In genomic region chr2:32189060-32189681, GRCm38 (mm10) we compare ENCODE assay signal across 21 mouse cellular contexts. TPM values are rescaled to one million over a fixed set of nuclear protein-coding genes. Genes with fewer than 3 reads are reported as not detected.
DNase-seq lines count a peak whose midpoint lies in the region; ATAC-seq and TF ChIP-seq lines count a peak whose summit lies in the region.
"Had no signal": no experiment of that assay in that cellular context is flagged by ENCODE, and none has a peak within 500 bp of the region (broad histone marks: within the 10 kb centered on the region; RNA-seq: fewer than 3 reads in every experiment).

No protein-coding gene starts in this region.

- no peak for DNase-seq in cerebellum, adult 2 months
- DNase-seq in cerebellum, adult 8-10 months = no peak
- DNase-seq in right cerebral cortex, adult 2 months (ENCODE audit: low spot score in 2 of 2) = no peak
- DNase-seq in retina, postnatal 1 day = no peak
- no peak for DNase-seq in lung, adult 2 months
- DNase-seq: adrenal gland, postnatal 14 days; cerebellum, adult 11-12 months; cerebellum, postnatal 10 days; gastrocnemius, postnatal 36 days; heart, adult 18-20 months; heart, postnatal 10 days; heart, postnatal 4 days had no signal

- H3K36me3 ChIP-seq in intestine, embryonic 16.5 days (ENCODE audit: control insufficient read depth, insufficient read depth, low read length) = peaks cover 29% of the 10 kb centered on the region
- H3K36me3 ChIP-seq in intestine, embryonic 15.5 days = peaks cover 53% of the 10 kb centered on the region

- H3K4me2 ChIP-seq in intestine, embryonic 16.5 days (ENCODE audit: low read depth, low read length) = no peak overlapping the region
- no peak overlapping the region for H3K4me2 ChIP-seq in intestine, embryonic 15.5 days (replicated peaks)
- H3K4me2 ChIP-seq: forebrain, embryonic 15.5 days; hindbrain, embryonic 12.5 days had no signal

- H3K9me3 ChIP-seq in intestine, embryonic 16.5 days (ENCODE audit: control insufficient read depth, low read length) = no peaks in the 10 kb centered on the region
- H3K9me3 ChIP-seq in intestine, embryonic 15.5 days = no peaks in the 10 kb centered on the region
- H3K9me3 ChIP-seq: forebrain, embryonic 15.5 days; heart, embryonic 10.5 days; hindbrain, embryonic 12.5 days had no signal

- 0 out of 2 replicates have a peak, but pooled peaks have one; percentile 33 for ATAC-seq in intestine, embryonic 16.5 days
- no peak for ATAC-seq in intestine, embryonic 15.5 days
- ATAC-seq in monocyte, adult 5-6 weeks (replicated peaks; ENCODE audit: insufficient number of reproducible peaks, low FRiP score, low TSS enrichment, poor library complexity, severe bottlenecking) = peak; percentile 47; the same call in 1 of the 2 replicates
- ATAC-seq: activated CD4-positive, CD25-positive, alpha-beta regulatory T cell, adult 4 months; forebrain, embryonic 15.5 days; hindbrain, postnatal 0 days; Patski had no signal

- H3K4me1 ChIP-seq in cerebellum, adult 2 months (ENCODE audit: control insufficient read depth, insufficient read depth, low read length) = peaks cover 63% of the 10 kb centered on the region
- H3K4me1 ChIP-seq in intestine, embryonic 16.5 days (ENCODE audit: control insufficient read depth, insufficient read depth, low read length) = no peaks in the 10 kb centered on the region
- no peaks in the 10 kb centered on the region for H3K4me1 ChIP-seq in intestine, embryonic 15.5 days (replicated peaks)
- H3K4me1 ChIP-seq in lung, adult 2 months (ENCODE audit: control insufficient read depth, insufficient read depth, low read length) = peaks cover 7% of the 10 kb centered on the region
- H3K4me1 ChIP-seq: forebrain, embryonic 15.5 days; hindbrain, embryonic 12.5 days had no signal

- no peak overlapping the region for H3K9ac ChIP-seq in intestine, embryonic 16.5 days (ENCODE audit: low read depth, low read length)
- H3K9ac ChIP-seq in intestine, embryonic 15.5 days = no peak overlapping the region
- H3K9ac ChIP-seq: forebrain, embryonic 15.5 days; hindbrain, embryonic 12.5 days had no signal

- 66% methylated on average over 5 of the region's 5 CpGs for WGBS in cerebellum, adult 2 months
- 79% methylated on average over 5 of the region's 5 CpGs for WGBS in intestine, embryonic 16.5 days
- WGBS in intestine, embryonic 15.5 days = 67% methylated on average over 5 of the region's 5 CpGs
- WGBS in lung, adult 2 months = 62% methylated on average over 5 of the region's 5 CpGs

- no peak for TF ChIP-seq CTCF in cerebellum, adult 2 months (IDR thresholded peaks at IDR 0.05; ENCODE audit: borderline replicate concordance, insufficient read depth, low read depth, low read length)
- no peak for TF ChIP-seq CTCF in lung, adult 2 months (IDR thresholded peaks at IDR 0.05; ENCODE audit: insufficient read depth, low read length)

- no peaks in the 10 kb centered on the region for H3K27me3 ChIP-seq in cerebellum, adult 2 months (ENCODE audit: control insufficient read depth, insufficient read depth, low read length)
- H3K27me3 ChIP-seq in intestine, embryonic 16.5 days (replicated peaks; ENCODE audit: control insufficient read depth, insufficient read depth, low read length) = no peaks in the 10 kb centered on the region
- no peaks in the 10 kb centered on the region for H3K27me3 ChIP-seq in intestine, embryonic 15.5 days (replicated peaks)
- H3K27me3 ChIP-seq: forebrain, embryonic 15.5 days; hindbrain, embryonic 12.5 days; Patski had no signal

- no peak overlapping the region for H3K4me3 ChIP-seq in cerebellum, adult 2 months (replicated peaks; ENCODE audit: insufficient read depth, low read depth, low read length)
- H3K4me3 ChIP-seq in intestine, embryonic 16.5 days (ENCODE audit: low read length) = no peak overlapping the region
- H3K4me3 ChIP-seq in intestine, embryonic 15.5 days (replicated peaks) = no peak overlapping the region
- H3K4me3 ChIP-seq in lung, adult 2 months (replicated peaks; ENCODE audit: extremely low read depth, low read depth, low read length) = no peak overlapping the region
- H3K4me3 ChIP-seq: forebrain, embryonic 15.5 days; heart, embryonic 10.5 days; hindbrain, embryonic 12.5 days had no signal

- TF ChIP-seq POLR2A in cerebellum, adult 2 months (IDR thresholded peaks at IDR 0.05; ENCODE audit: borderline replicate concordance, insufficient read depth, low read length) = no peak
- TF ChIP-seq POLR2A in lung, adult 2 months (IDR thresholded peaks at IDR 0.05; ENCODE audit: borderline replicate concordance, extremely low read depth, low read depth, low read length) = no peak

- H3K27ac ChIP-seq in cerebellum, adult 2 months (ENCODE audit: insufficient read depth, low read length) = peak overlapping the region; percentile 85
- H3K27ac ChIP-seq in intestine, embryonic 16.5 days (ENCODE audit: low read length) = no peak overlapping the region
- no peak overlapping the region for H3K27ac ChIP-seq in intestine, embryonic 15.5 days
- H3K27ac ChIP-seq: forebrain, embryonic 15.5 days; heart, embryonic 10.5 days; hindbrain, embryonic 12.5 days; hindbrain, postnatal 0 days had no signal

RNA-seq across cellular contexts. Expression of gene Prrc2b, which starts 38.3 kb away (rescaled TPM):
- polyA plus RNA-seq in cerebellum, adult 2 months (2012; rRNA removed) = 88.9 and 95.6 TPM in 2 replicates
- 14.4 and 16.2 TPM in 2 replicates for polyA plus RNA-seq in intestine, embryonic 16.5 days (2015; fragmentation: Nextera tagmentation; extraction: Ambion mirVana)
- polyA plus RNA-seq in intestine, embryonic 15.5 days (2015; fragmentation: Nextera tagmentation; extraction: Ambion mirVana) = 32.5 and 36.1 TPM in 2 replicates
- 13.3 to 55.4 TPM (median 22.1 TPM) in 3 replicates for total RNA-seq in monocyte, adult 5-6 weeks (2017)
- polyA plus RNA-seq in lung, adult 2 months (2012; rRNA removed) = 67.9 and 68.5 TPM in 2 replicates

RNA-seq across cellular contexts. Expression of gene Pomt1, which starts 47.2 kb away (rescaled TPM):
- polyA plus RNA-seq in cerebellum, adult 2 months (2012; rRNA removed) = 23.1 and 23.9 TPM in 2 replicates
- 26.7 and 26.9 TPM in 2 replicates for polyA plus RNA-seq in intestine, embryonic 16.5 days (2015; fragmentation: Nextera tagmentation; extraction: Ambion mirVana)
- polyA plus RNA-seq in intestine, embryonic 15.5 days (2015; fragmentation: Nextera tagmentation; extraction: Ambion mirVana) = 26.0 and 26.8 TPM in 2 replicates
- 3.8 to 10.1 TPM (median 8.4 TPM) in 3 replicates for total RNA-seq in monocyte, adult 5-6 weeks (2017)
- 17.9 and 21.8 TPM in 2 replicates for polyA plus RNA-seq in lung, adult 2 months (2012; rRNA removed)
